Mouse (Mus musculus): ENCODE data around the gene Parp11.

The Parp11 gene

DNA sequence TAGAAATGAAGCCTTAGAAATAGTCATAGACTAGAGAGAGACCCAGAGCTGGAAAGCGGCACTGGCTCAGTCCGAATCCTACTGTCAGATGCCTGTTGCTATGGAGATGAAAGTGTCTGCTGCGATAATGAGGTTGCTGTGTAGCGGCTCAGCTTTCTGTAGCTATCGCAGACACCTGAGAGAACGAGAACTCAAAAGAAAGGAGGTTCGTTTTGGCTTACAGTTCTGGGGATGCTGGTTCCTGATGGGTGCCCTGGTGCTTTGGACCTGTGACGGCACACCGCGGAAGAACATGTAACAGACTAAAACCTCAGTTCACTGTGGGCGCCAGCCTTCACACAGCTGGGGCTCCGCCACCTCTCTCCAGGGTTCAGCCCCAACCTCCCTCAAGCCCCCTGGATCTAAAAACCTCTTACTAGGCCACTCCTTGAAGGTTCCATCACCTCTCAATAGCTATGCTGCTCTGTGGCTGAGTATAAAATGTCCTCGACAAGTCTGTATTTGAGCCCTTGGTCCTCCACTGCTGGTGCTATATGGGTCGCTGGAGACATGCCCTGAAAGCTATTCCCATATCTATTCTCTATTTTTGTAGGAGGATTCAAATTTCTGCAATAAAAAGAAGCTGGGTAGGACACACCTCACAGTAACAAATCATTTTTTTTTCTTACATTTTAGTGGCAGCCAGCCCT is 6.1 kb upstream of the Parp11 start:
- TF ChIP-seq POU5F1 (IDR thresholded peaks at IDR 0.05; ENCODE audit: borderline replicate concordance, low read length) (no peak), CTCF (conservative IDR thresholded peaks at IDR 0.05; ENCODE audit: low read length) (no peak), NANOG (IDR thresholded peaks at IDR 0.05; ENCODE audit: borderline replicate concordance, low read length) (no peak)
- Histone ChIP-seq H3K4me1 (replicated peaks; ENCODE audit: low read depth, low read length) (no peaks in the 10 kb centered on the region), H3K27me3 (ENCODE audit: insufficient read depth, low read length) (peaks cover 11% of the 10 kb centered on the region; the same call in 1 of the 2 replicates), H3K36me3 (ENCODE audit: insufficient read depth, low read length) (no peaks in the 10 kb centered on the region), H3K9me3 (ENCODE audit: low read length) (no peaks in the 10 kb centered on the region), H3K4me3 (replicated peaks; ENCODE audit: low read length) (no peak overlapping the region)

GRCm38 (mm10) chr6:127442584-127442983 is 4.1 kb upstream of the Parp11 start:
- Histone ChIP-seq H3K36me3 (ENCODE audit: insufficient read depth, low read length) (no peaks in the 10 kb centered on the region), H3K27me3 (ENCODE audit: insufficient read depth, low read length) (peaks cover 20% of the 10 kb centered on the region), H3K4me1 (replicated peaks; ENCODE audit: low read depth, low read length) (no peaks in the 10 kb centered on the region), H3K4me3 (replicated peaks; ENCODE audit: low read length) (no peak overlapping the region), H3K9me3 (ENCODE audit: low read length) (no peaks in the 10 kb centered on the region)
- TF ChIP-seq POU5F1 (IDR thresholded peaks at IDR 0.05; ENCODE audit: borderline replicate concordance, low read length) (no peak), NANOG (IDR thresholded peaks at IDR 0.05; ENCODE audit: borderline replicate concordance, low read length) (no peak), CTCF (conservative IDR thresholded peaks at IDR 0.05; ENCODE audit: low read length) (no peak)

- H3K9me3 ChIP-seq (ENCODE audit: low read length): no peaks in the 10 kb centered on the region
- H3K27me3 ChIP-seq (ENCODE audit: insufficient read depth, low read length): peaks cover 28% of the 10 kb centered on the region
- no peaks in the 10 kb centered on the region for H3K36me3 ChIP-seq (ENCODE audit: insufficient read depth, low read length)
- TF ChIP-seq NANOG (IDR thresholded peaks at IDR 0.05; ENCODE audit: borderline replicate concordance, low read length) (no peak), CTCF (conservative IDR thresholded peaks at IDR 0.05; ENCODE audit: low read length) (no peak), POU5F1 (IDR thresholded peaks at IDR 0.05; ENCODE audit: borderline replicate concordance, low read length) (no peak)
- H3K4me3 ChIP-seq (replicated peaks; ENCODE audit: low read length): no peak overlapping the region
- peaks cover 5% of the 10 kb centered on the region for H3K4me1 ChIP-seq (replicated peaks; ENCODE audit: low read depth, low read length)
These were observed 2.7 kb upstream of the Parp11 start for GRCm38 (mm10) chr6:127443910-127444309.

- Histone ChIP-seq H3K4me1 (replicated peaks; ENCODE audit: low read depth, low read length) (peaks cover 5% of the 10 kb centered on the region), H3K9me3 (ENCODE audit: low read length) (no peaks in the 10 kb centered on the region), H3K36me3 (ENCODE audit: insufficient read depth, low read length) (no peaks in the 10 kb centered on the region), H3K4me3 (replicated peaks; ENCODE audit: low read length) (no peak overlapping the region), H3K27me3 (ENCODE audit: insufficient read depth, low read length) (peaks cover 31% of the 10 kb centered on the region)
- no peak for TF ChIP-seq NANOG (IDR thresholded peaks at IDR 0.05; ENCODE audit: borderline replicate concordance, low read length)
- TF ChIP-seq POU5F1 (IDR thresholded peaks at IDR 0.05; ENCODE audit: borderline replicate concordance, low read length): no peak
- TF ChIP-seq CTCF (conservative IDR thresholded peaks at IDR 0.05; ENCODE audit: low read length): no peak
These were observed 2.2 kb upstream of the Parp11 start for GRCm38 (mm10) chr6:127444466-127444865.

DNA sequence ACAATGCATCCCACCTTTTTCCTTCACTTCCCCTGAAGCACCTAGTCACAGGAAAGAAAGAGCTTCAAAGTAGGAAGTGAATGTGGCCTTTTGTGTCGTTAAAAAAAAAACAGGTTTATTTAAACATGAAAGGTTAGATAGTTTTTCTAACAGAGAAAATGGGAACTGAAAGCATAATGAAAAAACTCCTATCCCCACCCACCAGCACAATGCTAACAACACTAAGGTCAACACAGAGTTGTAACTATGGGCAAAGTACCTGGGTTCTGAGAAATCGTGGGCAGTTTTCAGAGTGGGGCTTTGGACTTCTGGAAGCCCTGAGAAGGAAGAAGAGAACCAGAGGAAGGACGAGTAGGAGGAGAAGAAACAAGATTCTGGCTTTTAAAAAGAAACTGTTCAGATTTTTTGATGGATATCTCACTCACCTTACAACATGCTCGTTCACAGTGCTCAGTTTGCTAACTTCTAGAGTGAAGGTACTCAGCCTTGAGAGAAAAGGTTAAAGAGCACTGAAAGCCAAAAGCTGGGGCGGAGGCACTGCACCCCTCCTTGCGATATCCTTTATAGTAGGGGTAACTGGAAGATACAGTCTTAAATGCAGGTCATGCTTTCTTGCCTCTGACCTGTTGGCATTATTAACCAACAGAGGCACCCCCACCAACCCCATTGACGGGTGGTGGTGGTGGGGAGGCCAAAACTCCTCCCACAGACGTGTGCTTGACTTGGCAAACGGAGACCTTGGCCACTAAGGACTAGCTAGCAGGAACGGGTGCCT is 1.2 kb downstream of the Parp11 start:
- H3K4me1 ChIP-seq (replicated peaks; ENCODE audit: low read depth, low read length): peaks cover 12% of the 10 kb centered on the region
- H3K4me3 ChIP-seq (replicated peaks; ENCODE audit: low read length): no peak overlapping the region
- TF ChIP-seq NANOG (IDR thresholded peaks at IDR 0.05; ENCODE audit: borderline replicate concordance, low read length) (no peak), POU5F1 (IDR thresholded peaks at IDR 0.05; ENCODE audit: borderline replicate concordance, low read length) (no peak), CTCF (conservative IDR thresholded peaks at IDR 0.05; ENCODE audit: low read length) (no peak)
- peaks cover 31% of the 10 kb centered on the region for H3K27me3 ChIP-seq (ENCODE audit: insufficient read depth, low read length)
- H3K9me3 ChIP-seq (ENCODE audit: low read length): no peaks in the 10 kb centered on the region
- no peaks in the 10 kb centered on the region for H3K36me3 ChIP-seq (ENCODE audit: insufficient read depth, low read length)

DNA sequence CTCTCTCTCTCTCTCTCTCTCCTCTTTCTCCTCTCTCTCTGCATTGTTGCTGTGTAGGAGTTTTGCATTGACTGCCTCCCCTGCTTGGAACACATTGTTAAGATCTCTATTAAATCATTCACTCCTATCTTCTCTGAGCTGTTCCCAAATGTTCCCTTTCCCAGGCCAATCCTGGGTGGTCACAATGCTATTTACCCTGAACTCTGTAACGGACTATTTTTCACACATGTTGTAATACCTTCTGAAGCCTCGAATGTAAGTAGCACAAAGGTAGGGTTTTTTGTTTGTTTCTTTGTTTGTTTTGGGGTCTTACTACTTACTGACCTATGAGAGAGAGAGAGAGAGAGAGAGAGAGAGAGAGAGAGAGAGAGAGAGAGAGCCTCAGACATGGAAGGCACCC is 2.2 kb downstream of the Parp11 start:
- peaks cover 12% of the 10 kb centered on the region for H3K4me1 ChIP-seq (replicated peaks; ENCODE audit: low read depth, low read length)
- no peaks in the 10 kb centered on the region for H3K36me3 ChIP-seq (ENCODE audit: insufficient read depth, low read length)
- H3K9me3 ChIP-seq (ENCODE audit: low read length): no peaks in the 10 kb centered on the region
- H3K27me3 ChIP-seq (ENCODE audit: insufficient read depth, low read length): peaks cover 29% of the 10 kb centered on the region
- TF ChIP-seq CTCF (conservative IDR thresholded peaks at IDR 0.05; ENCODE audit: low read length) (no peak), NANOG (IDR thresholded peaks at IDR 0.05; ENCODE audit: borderline replicate concordance, low read length) (no peak), POU5F1 (IDR thresholded peaks at IDR 0.05; ENCODE audit: borderline replicate concordance, low read length) (no peak)
- no peak overlapping the region for H3K4me3 ChIP-seq (replicated peaks; ENCODE audit: low read length)

- TF ChIP-seq NANOG (IDR thresholded peaks at IDR 0.05; ENCODE audit: borderline replicate concordance, low read length): no peak
- TF ChIP-seq POU5F1 (IDR thresholded peaks at IDR 0.05; ENCODE audit: borderline replicate concordance, low read length): no peak
- no peak for TF ChIP-seq CTCF (conservative IDR thresholded peaks at IDR 0.05; ENCODE audit: low read length)
- no peaks in the 10 kb centered on the region for H3K36me3 ChIP-seq (ENCODE audit: insufficient read depth, low read length)
- no peaks in the 10 kb centered on the region for H3K9me3 ChIP-seq (ENCODE audit: low read length)
- peaks cover 17% of the 10 kb centered on the region for H3K4me1 ChIP-seq (replicated peaks; ENCODE audit: low read depth, low read length)
- peaks cover 29% of the 10 kb centered on the region for H3K27me3 ChIP-seq (ENCODE audit: insufficient read depth, low read length)
- H3K4me3 ChIP-seq (replicated peaks; ENCODE audit: low read length): no peak overlapping the region
These were observed 3.1 kb downstream of the Parp11 start for GRCm38 (mm10) chr6:127449531-127450422.

Measured in E14TG2a.4 (cell line).